Mouse (Mus musculus): ENCODE measurements around the gene R3hcc1l.

Gene R3hcc1l

GRCm38 (mm10) chr19:42597286-42597685 lies 78.7 kb downstream of the R3hcc1l start:
- DNase-seq (ENCODE audit: extremely low spot score, low read depth, low spot score) = no peak

GRCm38 (mm10) chr19:42597896-42598295 lies 79.3 kb downstream of the R3hcc1l start:
- DNase-seq (ENCODE audit: extremely low spot score, low read depth, low spot score) = no peak

GRCm38 (mm10) chr19:42599891-42600290 lies 81.3 kb downstream of the R3hcc1l start:
- no peak for DNase-seq (ENCODE audit: extremely low spot score, low read depth, low spot score)

- DNase-seq (ENCODE audit: extremely low spot score, low read depth, low spot score) = no peak
These were observed 82.0 kb downstream of the R3hcc1l start for GRCm38 (mm10) chr19:42600591-42600990.

- DNase-seq (ENCODE audit: extremely low spot score, low read depth, low spot score) = no peak
These were observed 82.9 kb downstream of the R3hcc1l start for GRCm38 (mm10) chr19:42601445-42601844.

- no peak for DNase-seq (ENCODE audit: extremely low spot score, low read depth, low spot score)
These were observed 83.5 kb downstream of the R3hcc1l start for GRCm38 (mm10) chr19:42602041-42602440.

- DNase-seq (ENCODE audit: extremely low spot score, low read depth, low spot score) = no peak
These were observed 84.0 kb downstream of the R3hcc1l start for GRCm38 (mm10) chr19:42602576-42602975.

- no peak for DNase-seq (ENCODE audit: extremely low spot score, low read depth, low spot score)
These were observed 89.5 kb downstream of the R3hcc1l start for GRCm38 (mm10) chr19:42608082-42608481.

GRCm38 (mm10) chr19:42609716-42610115 lies 91.2 kb downstream of the R3hcc1l start:
- DNase-seq (ENCODE audit: extremely low spot score, low read depth, low spot score) = no peak

- DNase-seq (ENCODE audit: extremely low spot score, low read depth, low spot score) = no peak
These were observed 93.2 kb downstream of the R3hcc1l start for GRCm38 (mm10) chr19:42611746-42612145.

- no peak for DNase-seq (ENCODE audit: extremely low spot score, low read depth, low spot score)
These were observed 94.1 kb downstream of the R3hcc1l start, which contains the start of gene Loxl4 for GRCm38 (mm10) chr19:42612654-42613053. Loxl4 (minus strand) TSS chr19:42612813.

GRCm38 (mm10) chr19:42613116-42613515 lies 94.6 kb downstream of the R3hcc1l start:
- DNase-seq (ENCODE audit: extremely low spot score, low read depth, low spot score) = no peak

- no peak for DNase-seq (ENCODE audit: extremely low spot score, low read depth, low spot score)
These were observed 95.2 kb downstream of the R3hcc1l start for GRCm38 (mm10) chr19:42613647-42614225.

GRCm38 (mm10) chr19:42628068-42628467 lies 109.5 kb downstream of the R3hcc1l start:
- no peak for DNase-seq (ENCODE audit: extremely low spot score, low read depth, low spot score)

GRCm38 (mm10) chr19:42631541-42631961 lies 113.0 kb downstream of the R3hcc1l start:
- DNase-seq (ENCODE audit: extremely low spot score, low read depth, low spot score) = no peak

- no peak for DNase-seq (ENCODE audit: extremely low spot score, low read depth, low spot score)
These were observed 113.7 kb downstream of the R3hcc1l start for GRCm38 (mm10) chr19:42632301-42632700.

- DNase-seq (ENCODE audit: extremely low spot score, low read depth, low spot score) = no peak
These were observed 115.1 kb downstream of the R3hcc1l start for GRCm38 (mm10) chr19:42633650-42634049.

GRCm38 (mm10) chr19:42636631-42637030 lies 118.1 kb downstream of the R3hcc1l start:
- DNase-seq (ENCODE audit: extremely low spot score, low read depth, low spot score) = peak; percentile 35

- DNase-seq (ENCODE audit: extremely low spot score, low read depth, low spot score) = no peak
These were observed 120.3 kb downstream of the R3hcc1l start for GRCm38 (mm10) chr19:42638604-42639481.

- no peak for DNase-seq (ENCODE audit: extremely low spot score, low read depth, low spot score)
These were observed 121.0 kb downstream of the R3hcc1l start for GRCm38 (mm10) chr19:42639544-42639943.

- DNase-seq (ENCODE audit: extremely low spot score, low read depth, low spot score) = no peak
These were observed 121.7 kb downstream of the R3hcc1l start for GRCm38 (mm10) chr19:42640211-42640610.
